Mouse (Mus musculus) lung, adult 2 months (tissue): ENCODE data around the gene Ica1.

ENCODE experiments used
- CTCF ChIP-seq: fragments of 200-500 bp; IDR thresholded peaks from 2 replicates; pipeline ENCODE4 v1.5.1; 2011; ENCODE audit warnings: mild to moderate bottlenecking, low read length, control low read depth; ENCODE audit not compliant: insufficient read depth
- POLR2A ChIP-seq: fragments of 200-500 bp; IDR thresholded peaks from 2 replicates; pipeline ENCODE4 v1.6.1; 2011; ENCODE audit warnings: low read depth, mild to moderate bottlenecking, control low read depth, low read length, borderline replicate concordance; ENCODE audit errors: extremely low read depth

DNA sequence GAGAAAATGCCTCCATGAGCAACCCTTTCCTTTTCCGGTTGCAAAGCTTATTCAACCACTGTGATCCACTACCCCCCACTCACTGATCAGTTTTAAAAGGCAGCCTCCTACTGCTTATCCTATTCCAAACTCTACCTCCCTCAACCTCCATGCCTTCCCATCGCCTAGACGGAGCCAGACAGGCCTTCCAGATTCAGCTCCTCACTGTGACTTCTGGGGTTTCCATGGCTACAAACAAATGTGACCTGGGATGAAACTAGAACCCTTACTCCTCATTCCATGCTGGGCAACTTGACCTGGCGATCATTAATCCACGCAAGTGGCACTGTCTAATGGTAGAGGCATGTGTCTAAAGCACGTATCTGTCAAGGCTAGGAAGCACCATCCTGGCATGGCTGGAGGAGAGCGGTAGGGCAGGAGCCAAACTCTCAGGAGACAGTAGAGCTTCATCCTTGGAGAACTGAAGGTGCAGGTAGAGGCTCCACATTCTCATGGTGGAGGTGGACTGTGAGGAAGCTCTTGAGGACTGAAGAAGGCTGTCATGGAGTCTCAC, 149.5 kb downstream of the Ica1 start:
- no peak for TF ChIP-seq CTCF
- TF ChIP-seq POLR2A: no peak
